Mouse (Mus musculus): ENCODE data around the gene Vwa3b. TPM values are rescaled to one million over a fixed set of nuclear protein-coding genes. Genes with fewer than 3 reads are reported as not detected.

Vwa3b gene
- polyA plus RNA-seq, 1 experiment, result 0.04 TPM

GRCm38 (mm10) chr1:37041126-37041525, 14.7 kb downstream of the Vwa3b start:
- TF ChIP-seq CTCF (IDR thresholded peaks at IDR 0.05; ENCODE audit: extremely low read depth, insufficient read length, insufficient replicate concordance, low read depth, low read length), result no peak
- no peak for TF ChIP-seq POLR2A (IDR thresholded peaks at IDR 0.05; ENCODE audit: low read depth, low read length)
- Histone ChIP-seq H3K27me3 (ENCODE audit: control insufficient read depth, insufficient read depth, low read length) (no peaks in the 10 kb centered on the region), H3K27ac (ENCODE audit: insufficient read depth, low read depth, low read length) (no peak overlapping the region), H3K4me1 (ENCODE audit: control insufficient read depth, insufficient read depth, insufficient read length, low read length) (no peaks in the 10 kb centered on the region), H3K4me3 (ENCODE audit: low read depth, low read length) (no peak overlapping the region), H3K36me3 (ENCODE audit: control insufficient read depth, insufficient read depth, low read length) (no peaks in the 10 kb centered on the region)
- 34% methylated on average over 7 of the region's 7 CpGs for WGBS

GRCm38 (mm10) chr1:37041856-37042255, 15.5 kb downstream of the Vwa3b start:
- H3K4me1 ChIP-seq (ENCODE audit: control insufficient read depth, insufficient read depth, insufficient read length, low read length), result no peaks in the 10 kb centered on the region
- H3K36me3 ChIP-seq (ENCODE audit: control insufficient read depth, insufficient read depth, low read length), result no peaks in the 10 kb centered on the region
- H3K27me3 ChIP-seq (ENCODE audit: control insufficient read depth, insufficient read depth, low read length), result no peaks in the 10 kb centered on the region
- no peak overlapping the region for H3K27ac ChIP-seq (ENCODE audit: insufficient read depth, low read depth, low read length)
- TF ChIP-seq POLR2A (IDR thresholded peaks at IDR 0.05; ENCODE audit: low read depth, low read length), result no peak
- no peak for TF ChIP-seq CTCF (IDR thresholded peaks at IDR 0.05; ENCODE audit: extremely low read depth, insufficient read length, insufficient replicate concordance, low read depth, low read length)
- H3K4me3 ChIP-seq (ENCODE audit: low read depth, low read length), result no peak overlapping the region
- WGBS, result 48% methylated on average over 5 of the region's 5 CpGs

DNA sequence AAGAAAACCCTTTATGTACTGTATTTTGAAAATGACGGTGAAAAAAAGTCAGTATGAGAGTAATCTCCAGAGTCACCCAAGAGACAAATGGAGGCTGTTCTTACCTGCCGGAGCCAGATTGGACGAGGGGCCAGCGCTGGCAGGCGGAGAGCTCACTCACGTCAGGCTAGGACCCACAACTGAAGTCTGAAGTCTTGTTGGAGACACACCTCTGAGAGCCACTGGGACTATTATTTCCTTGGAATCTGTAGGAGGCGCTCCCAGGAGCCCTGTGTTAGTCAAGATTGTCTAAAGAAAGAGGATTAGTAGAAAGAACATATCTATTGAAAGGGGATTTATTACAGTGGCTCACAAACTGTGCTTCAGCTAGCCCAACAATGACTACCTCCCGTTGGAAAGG, 16.4 kb downstream of the Vwa3b start:
- Histone ChIP-seq H3K36me3 (ENCODE audit: control insufficient read depth, insufficient read depth, low read length) (no peaks in the 10 kb centered on the region), H3K27me3 (ENCODE audit: control insufficient read depth, insufficient read depth, low read length) (no peaks in the 10 kb centered on the region), H3K27ac (ENCODE audit: insufficient read depth, low read depth, low read length) (no peak overlapping the region), H3K4me3 (ENCODE audit: low read depth, low read length) (no peak overlapping the region), H3K4me1 (ENCODE audit: control insufficient read depth, insufficient read depth, insufficient read length, low read length) (no peaks in the 10 kb centered on the region)
- WGBS, result 94% methylated on average over 8 of the region's 8 CpGs
- TF ChIP-seq CTCF (IDR thresholded peaks at IDR 0.05; ENCODE audit: extremely low read depth, insufficient read length, insufficient replicate concordance, low read depth, low read length), result no peak
- TF ChIP-seq POLR2A (IDR thresholded peaks at IDR 0.05; ENCODE audit: low read depth, low read length), result no peak

DNA sequence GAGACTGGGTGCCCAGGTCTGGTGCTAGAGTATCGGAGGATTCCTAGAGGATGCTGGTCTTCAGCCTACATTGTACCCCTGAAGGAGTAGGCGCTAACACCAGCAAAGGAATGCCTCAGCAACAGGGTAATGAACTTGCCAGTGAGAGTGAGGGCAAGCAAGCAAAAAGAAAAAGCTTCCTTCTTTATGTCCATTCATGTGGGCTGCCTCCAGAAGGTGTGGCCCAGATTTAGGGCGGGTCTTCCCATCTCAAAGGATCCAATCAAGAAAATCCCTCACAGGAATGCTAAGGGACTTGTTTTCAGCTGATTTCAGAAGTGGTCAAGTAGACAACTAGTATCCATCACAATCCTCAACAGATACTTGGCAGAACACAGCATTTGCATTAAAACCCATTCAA, 16.8 kb downstream of the Vwa3b start:
- Histone ChIP-seq H3K27me3 (ENCODE audit: control insufficient read depth, insufficient read depth, low read length) (no peaks in the 10 kb centered on the region), H3K27ac (ENCODE audit: insufficient read depth, low read depth, low read length) (no peak overlapping the region), H3K4me3 (ENCODE audit: low read depth, low read length) (no peak overlapping the region), H3K36me3 (ENCODE audit: control insufficient read depth, insufficient read depth, low read length) (no peaks in the 10 kb centered on the region), H3K4me1 (ENCODE audit: control insufficient read depth, insufficient read depth, insufficient read length, low read length) (no peaks in the 10 kb centered on the region)
- WGBS, result 90% methylated on average over 3 of the region's 3 CpGs
- TF ChIP-seq CTCF (IDR thresholded peaks at IDR 0.05; ENCODE audit: extremely low read depth, insufficient read length, insufficient replicate concordance, low read depth, low read length), result no peak
- no peak for TF ChIP-seq POLR2A (IDR thresholded peaks at IDR 0.05; ENCODE audit: low read depth, low read length)

GRCm38 (mm10) chr1:37045472-37045871, 19.1 kb downstream of the Vwa3b start:
- TF ChIP-seq POLR2A (IDR thresholded peaks at IDR 0.05; ENCODE audit: low read depth, low read length), result no peak
- no peak for TF ChIP-seq CTCF (IDR thresholded peaks at IDR 0.05; ENCODE audit: extremely low read depth, insufficient read length, insufficient replicate concordance, low read depth, low read length)
- no peaks in the 10 kb centered on the region for H3K27me3 ChIP-seq (ENCODE audit: control insufficient read depth, insufficient read depth, low read length)

GRCm38 (mm10) chr1:37049159-37049558, 22.8 kb downstream of the Vwa3b start:
- Histone ChIP-seq H3K27ac (ENCODE audit: insufficient read depth, low read depth, low read length) (no peak overlapping the region), H3K36me3 (ENCODE audit: control insufficient read depth, insufficient read depth, low read length) (no peaks in the 10 kb centered on the region), H3K4me3 (ENCODE audit: low read depth, low read length) (no peak overlapping the region), H3K27me3 (ENCODE audit: control insufficient read depth, insufficient read depth, low read length) (no peaks in the 10 kb centered on the region), H3K4me1 (ENCODE audit: control insufficient read depth, insufficient read depth, insufficient read length, low read length) (peaks cover 2% of the 10 kb centered on the region; the same call in 1 of the 2 replicates)
- WGBS, result 25% methylated on average over 4 of the region's 4 CpGs
- TF ChIP-seq CTCF (IDR thresholded peaks at IDR 0.05; ENCODE audit: extremely low read depth, insufficient read length, insufficient replicate concordance, low read depth, low read length), result no peak
- TF ChIP-seq POLR2A (IDR thresholded peaks at IDR 0.05; ENCODE audit: low read depth, low read length), result no peak

More at GRCm38 (mm10) chr1:37045472-37045871, 19.1 kb downstream of the Vwa3b start:
- 68% methylated on average over 5 of the region's 5 CpGs for WGBS
- Histone ChIP-seq H3K27ac (ENCODE audit: insufficient read depth, low read depth, low read length) (no peak overlapping the region), H3K4me3 (ENCODE audit: low read depth, low read length) (no peak overlapping the region), H3K36me3 (ENCODE audit: control insufficient read depth, insufficient read depth, low read length) (no peaks in the 10 kb centered on the region), H3K4me1 (ENCODE audit: control insufficient read depth, insufficient read depth, insufficient read length, low read length) (no peaks in the 10 kb centered on the region)

GRCm38 (mm10) chr1:37053691-37054090, 27.3 kb downstream of the Vwa3b start:
- no peak overlapping the region for H3K4me3 ChIP-seq (ENCODE audit: low read depth, low read length)
- TF ChIP-seq CTCF (IDR thresholded peaks at IDR 0.05; ENCODE audit: extremely low read depth, insufficient read length, insufficient replicate concordance, low read depth, low read length) (no peak), POLR2A (IDR thresholded peaks at IDR 0.05; ENCODE audit: low read depth, low read length) (no peak)
- WGBS, result 75% methylated on average over 4 of the region's 4 CpGs

More at GRCm38 (mm10) chr1:37053691-37054090, 27.3 kb downstream of the Vwa3b start:
- H3K36me3 ChIP-seq (ENCODE audit: control insufficient read depth, insufficient read depth, low read length), result no peaks in the 10 kb centered on the region
- H3K27ac ChIP-seq (ENCODE audit: insufficient read depth, low read depth, low read length), result no peak overlapping the region
- H3K4me1 ChIP-seq (ENCODE audit: control insufficient read depth, insufficient read depth, insufficient read length, low read length), result peaks cover 2% of the 10 kb centered on the region; the same call in 1 of the 2 replicates
- H3K27me3 ChIP-seq (ENCODE audit: control insufficient read depth, insufficient read depth, low read length), result no peaks in the 10 kb centered on the region
